Mouse (Mus musculus) layer of hippocampus, adult 9-10 months (tissue): ENCODE measurements at regions not wholly inside any gene's neighbourhood (a gene's known extent, or its start where the extent isn't known, plus 50 kb on each side); places are given as distances from the start of the nearest gene placed in this dataset.

Source experiments
- DNase-seq: peaks from one replicate; pipeline ENCODE4 v3.0.0; 2022; ENCODE audit warnings: low spot score

- DNase-seq: peak; percentile 0
Observed at GRCm38 (mm10) chrX:77190863-77191262, 319.9 kb upstream of the Tbl1x start.

- no peak for DNase-seq
Observed at GRCm38 (mm10) chrX:77208726-77209125, 302.1 kb upstream of the Tbl1x start.

GRCm38 (mm10) chrX:77219355-77219754 is 291.5 kb upstream of the Tbl1x start:
- no peak for DNase-seq
